Mouse (Mus musculus): ENCODE results near the gene Magi2. TPM values are rescaled to one million over a fixed set of nuclear protein-coding genes. Genes with fewer than 3 reads are reported as not detected.

Gene Magi2
- polyA plus RNA-seq, 1 experiment from 2014 or later = 1.7 TPM

- Histone ChIP-seq H3K27me3 (replicated peaks; ENCODE audit: control insufficient read depth, insufficient read depth, low read length) (no peaks in the 10 kb centered on the region), H3K36me3 (ENCODE audit: control insufficient read depth, insufficient read depth, low read length) (no peaks in the 10 kb centered on the region), H3K4me1 (replicated peaks; ENCODE audit: control insufficient read depth, insufficient read depth, low read length) (no peaks in the 10 kb centered on the region), H3K27ac (ENCODE audit: low read depth, low read length) (no peak overlapping the region), H3K9ac (ENCODE audit: low read depth, low read length) (no peak overlapping the region), H3K4me3 (ENCODE audit: low read depth, low read length) (no peak overlapping the region), H3K9me3 (ENCODE audit: control insufficient read depth, low read length) (no peaks in the 10 kb centered on the region), H3K4me2 (no peak overlapping the region)
- ATAC-seq (replicated peaks; ENCODE audit: low FRiP score) (peak; percentile 39; the same call in 1 of the 2 replicates), DNase-seq (ENCODE audit: low spot score) (no peak)
- WGBS = 43% methylated on average over 3 of the region's 3 CpGs
Measured at GRCm38 (mm10) chr5:20749535-20749934, 1522.7 kb downstream of the Magi2 start.

DNA sequence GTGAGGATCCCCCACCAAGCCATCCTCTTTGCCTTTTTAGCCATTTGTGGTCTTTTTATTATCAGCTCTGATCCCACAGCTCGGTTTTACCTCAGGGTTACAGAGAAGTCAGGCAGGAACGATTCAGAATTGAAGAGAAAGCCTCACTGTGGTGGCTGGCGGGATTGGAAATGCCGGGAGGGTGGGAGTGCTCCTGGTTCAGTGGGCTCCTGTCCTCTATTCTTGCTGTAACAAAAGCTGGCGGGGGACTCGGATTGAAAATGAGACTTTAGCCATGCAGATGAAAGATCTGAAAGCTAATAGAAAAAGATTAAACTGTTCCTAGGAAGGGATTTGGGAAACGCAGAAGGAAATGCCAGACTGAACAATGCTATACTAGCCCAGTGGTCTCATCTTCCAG lies 1524.2 kb downstream of the Magi2 start:
- no peak overlapping the region for H3K9ac ChIP-seq (ENCODE audit: low read depth, low read length)
- H3K4me3 ChIP-seq (ENCODE audit: low read depth, low read length) = no peak overlapping the region
- H3K27me3 ChIP-seq (replicated peaks; ENCODE audit: control insufficient read depth, insufficient read depth, low read length) = no peaks in the 10 kb centered on the region
- DNase-seq (ENCODE audit: low spot score) = no peak
- no peaks in the 10 kb centered on the region for H3K9me3 ChIP-seq (ENCODE audit: control insufficient read depth, low read length)
- H3K36me3 ChIP-seq (ENCODE audit: control insufficient read depth, insufficient read depth, low read length) = no peaks in the 10 kb centered on the region
- H3K4me2 ChIP-seq = no peak overlapping the region
- no peak overlapping the region for H3K27ac ChIP-seq (ENCODE audit: low read depth, low read length)
- ATAC-seq (replicated peaks; ENCODE audit: low FRiP score) = no peak
- no peaks in the 10 kb centered on the region for H3K4me1 ChIP-seq (replicated peaks; ENCODE audit: control insufficient read depth, insufficient read depth, low read length)
- WGBS = 83% methylated on average over 7 of the region's 7 CpGs

GRCm38 (mm10) chr5:20751696-20752095 lies 1524.9 kb downstream of the Magi2 start:
- no peak for DNase-seq (ENCODE audit: low spot score)
- WGBS = 83% methylated on average over 7 of the region's 7 CpGs
- Histone ChIP-seq H3K27me3 (replicated peaks; ENCODE audit: control insufficient read depth, insufficient read depth, low read length) (no peaks in the 10 kb centered on the region), H3K9me3 (ENCODE audit: control insufficient read depth, low read length) (no peaks in the 10 kb centered on the region), H3K4me3 (ENCODE audit: low read depth, low read length) (no peak overlapping the region), H3K4me1 (replicated peaks; ENCODE audit: control insufficient read depth, insufficient read depth, low read length) (no peaks in the 10 kb centered on the region), H3K27ac (ENCODE audit: low read depth, low read length) (no peak overlapping the region), H3K36me3 (ENCODE audit: control insufficient read depth, insufficient read depth, low read length) (no peaks in the 10 kb centered on the region), H3K4me2 (no peak overlapping the region), H3K9ac (ENCODE audit: low read depth, low read length) (no peak overlapping the region)
- ATAC-seq (replicated peaks; ENCODE audit: low FRiP score) = no peak

- 62% methylated on average over 2 of the region's 2 CpGs for WGBS
- H3K27ac ChIP-seq (ENCODE audit: low read depth, low read length) = no peak overlapping the region
- H3K4me2 ChIP-seq = no peak overlapping the region
- H3K36me3 ChIP-seq (ENCODE audit: control insufficient read depth, insufficient read depth, low read length) = no peaks in the 10 kb centered on the region
- H3K4me1 ChIP-seq (replicated peaks; ENCODE audit: control insufficient read depth, insufficient read depth, low read length) = no peaks in the 10 kb centered on the region
- H3K9me3 ChIP-seq (ENCODE audit: control insufficient read depth, low read length) = no peaks in the 10 kb centered on the region
- no peak overlapping the region for H3K4me3 ChIP-seq (ENCODE audit: low read depth, low read length)
- ATAC-seq (replicated peaks; ENCODE audit: low FRiP score) (no peak), DNase-seq (ENCODE audit: low spot score) (no peak)
- H3K9ac ChIP-seq (ENCODE audit: low read depth, low read length) = no peak overlapping the region
- H3K27me3 ChIP-seq (replicated peaks; ENCODE audit: control insufficient read depth, insufficient read depth, low read length) = no peaks in the 10 kb centered on the region
Measured at GRCm38 (mm10) chr5:20753096-20753495, 1526.3 kb downstream of the Magi2 start.

- no peak for DNase-seq (ENCODE audit: low spot score)
- 84% methylated on average over 5 of the region's 5 CpGs for WGBS
- no peak overlapping the region for H3K9ac ChIP-seq (ENCODE audit: low read depth, low read length)
Measured at GRCm38 (mm10) chr5:20753963-20754362, 1527.1 kb downstream of the Magi2 start.

More at GRCm38 (mm10) chr5:20753963-20754362, 1527.1 kb downstream of the Magi2 start:
- Histone ChIP-seq H3K9me3 (ENCODE audit: control insufficient read depth, low read length) (no peaks in the 10 kb centered on the region), H3K4me2 (no peak overlapping the region), H3K4me3 (ENCODE audit: low read depth, low read length) (no peak overlapping the region), H3K27ac (ENCODE audit: low read depth, low read length) (no peak overlapping the region), H3K27me3 (replicated peaks; ENCODE audit: control insufficient read depth, insufficient read depth, low read length) (no peaks in the 10 kb centered on the region), H3K36me3 (ENCODE audit: control insufficient read depth, insufficient read depth, low read length) (no peaks in the 10 kb centered on the region), H3K4me1 (replicated peaks; ENCODE audit: control insufficient read depth, insufficient read depth, low read length) (no peaks in the 10 kb centered on the region)
- ATAC-seq (replicated peaks; ENCODE audit: low FRiP score) = no peak
